Mouse (Mus musculus) midbrain, embryonic 11.5 days (tissue): Measurements from ENCODE around the gene Vipas39. TPM values are rescaled to one million over a fixed set of nuclear protein-coding genes. Genes with fewer than 3 reads are reported as not detected.

Experiments
- ATAC-seq: fragments of 200-750 bp; cut with Nextera tagmentation; 2 replicates; pipeline ENCODE4 v1.8.0; 2017; ENCODE audit warnings: moderate TSS enrichment, moderate library complexity; ENCODE audit not compliant: low FRiP score
- DNase-seq: peaks from one replicate; pipeline ENCODE4 v3.0.0; 2015; ENCODE audit warnings: low spot score; ENCODE audit errors: missing footprints
- H3K27ac ChIP-seq: fragments of 300-500 bp; sonication (generic); 2 replicates; pipeline ENCODE4 v1.5.1; 2014; ENCODE audit warnings: low read depth, low read length
- H3K27me3 ChIP-seq: fragments of 300-500 bp; sonication (generic); 2 replicates; pipeline ENCODE4 v1.6.1; 2014; ENCODE audit warnings: mild to moderate bottlenecking, low read length, moderate library complexity, mixed read lengths; ENCODE audit not compliant: control insufficient read depth, insufficient read depth
- H3K36me3 ChIP-seq: fragments of 300-500 bp; sonication (generic); 2 replicates; pipeline ENCODE4 v1.6.1; 2014; ENCODE audit warnings: mild to moderate bottlenecking, low read length, moderate library complexity, mixed read lengths; ENCODE audit not compliant: control insufficient read depth, insufficient read depth
- H3K4me1 ChIP-seq: fragments of 300-500 bp; sonication (generic); 2 replicates; pipeline ENCODE4 v1.6.1; 2014; ENCODE audit warnings: low read length; ENCODE audit not compliant: control insufficient read depth, insufficient read depth
- H3K4me2 ChIP-seq: fragments of 300-500 bp; sonication (generic); 2 replicates; pipeline ENCODE4 v1.6.1; 2014; ENCODE audit warnings: mild to moderate bottlenecking, moderate library complexity
- H3K4me3 ChIP-seq: fragments of 300-500 bp; sonication (generic); 2 replicates; pipeline ENCODE4 v1.5.1; 2014; ENCODE audit warnings: low read depth, low read length
- H3K9ac ChIP-seq: fragments of 300-500 bp; sonication (generic); 2 replicates; pipeline ENCODE4 v1.6.1; 2014; ENCODE audit warnings: low read length
- H3K9me3 ChIP-seq: fragments of 300-500 bp; sonication (generic); 2 replicates; pipeline ENCODE4 v1.6.1; 2016; ENCODE audit warnings: low read length; ENCODE audit not compliant: control insufficient read depth
- WGBS: fragments of 180-500 bp; shearing (Covaris S2); extraction: QIAGEN DNeasy Blood & Tissue Kit; methylation state at CpG from one replicate; pipeline ENCODE4 v1.1.7; 2014; 5-methylcytosine and 5-hydroxymethylcytosine counted together
- polyA plus RNA-seq: library from polyadenylated mRNA; unstranded; fragments of >200 nt; fragmentation: Nextera tagmentation; extraction: Ambion mirVana; gene quantifications from 2 replicates; pipeline ENCODE4 v1.2.1, GENCODE M21; 2014

Vipas39 gene
- polyA plus RNA-seq, 1 experiment from 2014 or later: 59.6 TPM

- Histone ChIP-seq H3K36me3 (no peaks in the 10 kb centered on the region), H3K4me3 (no peak overlapping the region), H3K4me1 (no peaks in the 10 kb centered on the region), H3K9me3 (no peaks in the 10 kb centered on the region), H3K27ac (no peak overlapping the region), H3K9ac (no peak overlapping the region), H3K27me3 (peaks cover 2% of the 10 kb centered on the region; the same call in 1 of the 2 replicates), H3K4me2 (no peak overlapping the region)
- WGBS: 75% methylated on average over 6 of the region's 6 CpGs
- ATAC-seq (0 out of 2 replicates have a peak, but pooled peaks have one; percentile 7), DNase-seq (no peak)
These were observed 27.9 kb upstream of the Vipas39 start for GRCm38 (mm10) chr12:87293934-87294333.

GRCm38 (mm10) chr12:87289100-87289499 is 23.0 kb upstream of the Vipas39 start:
- WGBS: 93% methylated on average over 5 of the region's 5 CpGs
- H3K9me3 ChIP-seq: no peaks in the 10 kb centered on the region

GRCm38 (mm10) chr12:87284726-87285125 is 18.7 kb upstream of the Vipas39 start:
- H3K4me3 ChIP-seq: no peak overlapping the region
- H3K27ac ChIP-seq: no peak overlapping the region
- no peaks in the 10 kb centered on the region for H3K9me3 ChIP-seq
- 83% methylated on average over 5 of the region's 5 CpGs for WGBS
- no peak for ATAC-seq
- H3K36me3 ChIP-seq: no peaks in the 10 kb centered on the region
- H3K4me2 ChIP-seq: no peak overlapping the region
- no peak for DNase-seq
- no peaks in the 10 kb centered on the region for H3K27me3 ChIP-seq
- 0 out of 2 replicates have a peak, but pooled peaks cover 2% of the 10 kb centered on the region for H3K4me1 ChIP-seq
- no peak overlapping the region for H3K9ac ChIP-seq

More at GRCm38 (mm10) chr12:87289100-87289499, 23.0 kb upstream of the Vipas39 start:
- no peak overlapping the region for H3K27ac ChIP-seq
- H3K9ac ChIP-seq: no peak overlapping the region
- no peaks in the 10 kb centered on the region for H3K36me3 ChIP-seq
- no peak overlapping the region for H3K4me2 ChIP-seq
- DNase-seq (no peak), ATAC-seq (no peak)
- H3K4me3 ChIP-seq: no peak overlapping the region
- no peaks in the 10 kb centered on the region for H3K4me1 ChIP-seq
- no peaks in the 10 kb centered on the region for H3K27me3 ChIP-seq

- Histone ChIP-seq H3K4me2 (no peak overlapping the region), H3K27ac (no peak overlapping the region), H3K4me1 (0 out of 2 replicates have a peak, but pooled peaks cover 2% of the 10 kb centered on the region), H3K4me3 (no peak overlapping the region), H3K36me3 (no peaks in the 10 kb centered on the region), H3K27me3 (no peaks in the 10 kb centered on the region), H3K9me3 (no peaks in the 10 kb centered on the region), H3K9ac (no peak overlapping the region)
- WGBS: 76% methylated on average over 4 of the region's 4 CpGs
- ATAC-seq (no peak), DNase-seq (no peak)
These were observed 18.2 kb upstream of the Vipas39 start for GRCm38 (mm10) chr12:87284268-87284667.

- WGBS: 49% methylated on average over 7 of the region's 7 CpGs
- H3K36me3 ChIP-seq: no peaks in the 10 kb centered on the region
- H3K4me2 ChIP-seq: no peak overlapping the region
- no peak overlapping the region for H3K4me3 ChIP-seq
- H3K27me3 ChIP-seq: no peaks in the 10 kb centered on the region
- no peak overlapping the region for H3K27ac ChIP-seq
- ATAC-seq: no peak
- no peak overlapping the region for H3K9ac ChIP-seq
- H3K9me3 ChIP-seq: no peaks in the 10 kb centered on the region
- DNase-seq: no peak
- H3K4me1 ChIP-seq: 0 out of 2 replicates have a peak, but pooled peaks cover 2% of the 10 kb centered on the region
These were observed 17.6 kb upstream of the Vipas39 start for GRCm38 (mm10) chr12:87283706-87284105.

- Histone ChIP-seq H3K4me2 (no peak overlapping the region), H3K4me1 (0 out of 2 replicates have a peak, but pooled peaks cover 2% of the 10 kb centered on the region), H3K36me3 (no peaks in the 10 kb centered on the region), H3K27me3 (no peaks in the 10 kb centered on the region), H3K27ac (no peak overlapping the region), H3K4me3 (no peak overlapping the region), H3K9me3 (no peaks in the 10 kb centered on the region), H3K9ac (no peak overlapping the region)
- DNase-seq (no peak), ATAC-seq (no peak)
- 95% methylated on average over 4 of the region's 4 CpGs for WGBS
These were observed 16.7 kb upstream of the Vipas39 start for GRCm38 (mm10) chr12:87282743-87283142.

GRCm38 (mm10) chr12:87281766-87282165 is 15.7 kb upstream of the Vipas39 start:
- Histone ChIP-seq H3K4me3 (no peak overlapping the region), H3K9ac (no peak overlapping the region), H3K9me3 (no peaks in the 10 kb centered on the region), H3K4me1 (0 out of 2 replicates have a peak, but pooled peaks cover 2% of the 10 kb centered on the region), H3K27me3 (no peaks in the 10 kb centered on the region), H3K36me3 (no peaks in the 10 kb centered on the region), H3K4me2 (no peak overlapping the region), H3K27ac (no peak overlapping the region)
- DNase-seq (no peak), ATAC-seq (no peak)
- 89% methylated on average over 1 of the region's 1 CpGs for WGBS

- H3K4me1 ChIP-seq: 0 out of 2 replicates have a peak, but pooled peaks cover 2% of the 10 kb centered on the region
- no peaks in the 10 kb centered on the region for H3K9me3 ChIP-seq
- H3K27ac ChIP-seq: no peak overlapping the region
- no peak for ATAC-seq
- H3K4me3 ChIP-seq: no peak overlapping the region
- H3K4me2 ChIP-seq: no peak overlapping the region
- peaks cover 2% of the 10 kb centered on the region; the same call in 1 of the 2 replicates for H3K36me3 ChIP-seq
- no peak overlapping the region for H3K9ac ChIP-seq
- 42% methylated on average over 14 of the region's 14 CpGs for WGBS
- no peak for DNase-seq
- H3K27me3 ChIP-seq: no peaks in the 10 kb centered on the region
These were observed 13.8 kb upstream of the Vipas39 start for GRCm38 (mm10) chr12:87279879-87280278.

GRCm38 (mm10) chr12:87279350-87279749 is 13.3 kb upstream of the Vipas39 start:
- Histone ChIP-seq H3K4me2 (no peak overlapping the region), H3K27ac (no peak overlapping the region), H3K9ac (no peak overlapping the region), H3K27me3 (no peaks in the 10 kb centered on the region), H3K9me3 (no peaks in the 10 kb centered on the region), H3K36me3 (peaks cover 5% of the 10 kb centered on the region; the same call in 1 of the 2 replicates), H3K4me3 (no peak overlapping the region), H3K4me1 (0 out of 2 replicates have a peak, but pooled peaks cover 2% of the 10 kb centered on the region)
- DNase-seq: no peak
- peak; percentile 31; the same call in 1 of the 2 replicates for ATAC-seq
- 51% methylated on average over 3 of the region's 3 CpGs for WGBS
